17 mouse cellular contexts compared by ENCODE assay signal in the genomic region with DNA sequence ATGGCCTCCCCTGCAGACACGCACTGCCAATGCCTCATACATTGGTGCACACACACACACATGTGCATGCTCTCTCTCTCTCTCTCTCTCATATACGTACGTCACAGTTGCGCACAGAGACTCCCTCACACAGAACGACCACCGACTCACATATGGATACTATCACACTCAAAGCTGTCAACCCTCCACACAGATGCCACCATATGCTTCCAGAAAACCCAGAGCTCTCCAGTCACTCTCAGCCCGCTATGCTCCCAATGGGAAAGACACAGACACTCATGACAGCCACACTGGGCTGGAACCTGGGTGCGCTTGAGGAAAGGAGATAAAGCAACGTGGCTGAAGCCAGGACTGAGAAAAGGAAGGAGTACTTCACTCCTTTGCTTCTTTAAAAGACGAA. TPM values are rescaled to one million over a fixed set of nuclear protein-coding genes. Genes with fewer than 3 reads are reported as not detected.
DNase-seq lines count a peak whose midpoint lies in the region; ATAC-seq lines count a peak whose summit lies in the region.
"Had no signal": no experiment of that assay in that cellular context is flagged by ENCODE, and none has a peak within 500 bp of the region (broad histone marks: within the 10 kb centered on the region; RNA-seq: fewer than 3 reads in every experiment).

No protein-coding gene starts in this region.

- no peak overlapping the region for H3K4me2 ChIP-seq in hindbrain, embryonic 14.5 days (replicated peaks)
- H3K4me2 ChIP-seq in embryonic facial prominence, embryonic 12.5 days (replicated peaks): no peak overlapping the region
- H3K4me2 ChIP-seq in forebrain, embryonic 16.5 days (ENCODE audit: low read length): no peak overlapping the region

- 76% methylated on average over 10 of the region's 10 CpGs for WGBS in hindbrain, embryonic 10.5 days
- WGBS in hindbrain, embryonic 14.5 days: 57% methylated on average over 10 of the region's 10 CpGs
- 64% methylated on average over 10 of the region's 10 CpGs for WGBS in embryonic facial prominence, embryonic 12.5 days
- WGBS in forebrain, embryonic 16.5 days: 51% methylated on average over 10 of the region's 10 CpGs

- no peak overlapping the region for H3K9ac ChIP-seq in hindbrain, embryonic 14.5 days
- H3K9ac ChIP-seq in embryonic facial prominence, embryonic 12.5 days: no peak overlapping the region
- no peak overlapping the region for H3K9ac ChIP-seq in forebrain, embryonic 16.5 days (replicated peaks; ENCODE audit: low read depth, low read length)

- ATAC-seq in hindbrain, embryonic 14.5 days (ENCODE audit: low FRiP score): no peak
- no peak for ATAC-seq in megakaryocyte, adult 5-6 weeks (ENCODE audit: poor library complexity, severe bottlenecking)
- ATAC-seq in embryonic facial prominence, embryonic 12.5 days (ENCODE audit: insufficient number of reproducible peaks, insufficient read depth, low FRiP score, low TSS enrichment): no peak
- ATAC-seq in forebrain, embryonic 16.5 days: peak; percentile 29
- ATAC-seq: lung, postnatal 0 days had no signal

- peaks cover 58% of the 10 kb centered on the region for H3K36me3 ChIP-seq in hindbrain, embryonic 10.5 days
- H3K36me3 ChIP-seq in hindbrain, embryonic 14.5 days (replicated peaks; ENCODE audit: control insufficient read depth, insufficient read depth): no peaks in the 10 kb centered on the region
- no peaks in the 10 kb centered on the region for H3K36me3 ChIP-seq in megakaryocyte, embryonic 14.5 days (replicated peaks; ENCODE audit: low read length)
- H3K36me3 ChIP-seq in embryonic facial prominence, embryonic 12.5 days: no peaks in the 10 kb centered on the region
- no peaks in the 10 kb centered on the region for H3K36me3 ChIP-seq in forebrain, embryonic 16.5 days (ENCODE audit: control insufficient read depth, insufficient read depth)

- H3K4me3 ChIP-seq in hindbrain, embryonic 10.5 days: peak overlapping the region; percentile 43; the same call in 1 of the 2 replicates
- H3K4me3 ChIP-seq in hindbrain, embryonic 14.5 days (replicated peaks; ENCODE audit: low read length): no peak overlapping the region
- peak overlapping the region; percentile 48 for H3K4me3 ChIP-seq in megakaryocyte, embryonic 14.5 days (replicated peaks)
- H3K4me3 ChIP-seq in embryonic facial prominence, embryonic 12.5 days: no peak overlapping the region
- no peak overlapping the region for H3K4me3 ChIP-seq in forebrain, embryonic 16.5 days (replicated peaks; ENCODE audit: low read length)
- H3K4me3 ChIP-seq: layer of hippocampus, adult 2 months had no signal

- H3K27ac ChIP-seq in hindbrain, embryonic 10.5 days: peak overlapping the region; percentile 88
- no peak overlapping the region for H3K27ac ChIP-seq in hindbrain, embryonic 14.5 days
- peak overlapping the region; percentile 50; the same call in 1 of the 2 replicates for H3K27ac ChIP-seq in embryonic facial prominence, embryonic 12.5 days
- H3K27ac ChIP-seq in forebrain, embryonic 16.5 days (ENCODE audit: low read length): peak overlapping the region; percentile 52; the same call in 1 of the 2 replicates
- H3K27ac ChIP-seq: layer of hippocampus, adult 2 months had no signal

- H3K27me3 ChIP-seq in hindbrain, embryonic 10.5 days (ENCODE audit: insufficient read depth, poor library complexity, severe bottlenecking): 0 out of 2 replicates have a peak, but pooled peaks cover 4% of the 10 kb centered on the region
- no peaks in the 10 kb centered on the region for H3K27me3 ChIP-seq in hindbrain, embryonic 14.5 days (ENCODE audit: control insufficient read depth, insufficient read depth, low read length)
- H3K27me3 ChIP-seq in megakaryocyte, embryonic 14.5 days (replicated peaks): peaks cover 54% of the 10 kb centered on the region
- H3K27me3 ChIP-seq in embryonic facial prominence, embryonic 12.5 days: no peaks in the 10 kb centered on the region
- no peaks in the 10 kb centered on the region for H3K27me3 ChIP-seq in forebrain, embryonic 16.5 days (replicated peaks; ENCODE audit: control insufficient read depth, insufficient read depth, low read length)

- no peaks in the 10 kb centered on the region for H3K9me3 ChIP-seq in hindbrain, embryonic 10.5 days
- H3K9me3 ChIP-seq in hindbrain, embryonic 14.5 days (ENCODE audit: control insufficient read depth, low read length): no peaks in the 10 kb centered on the region
- no peaks in the 10 kb centered on the region for H3K9me3 ChIP-seq in megakaryocyte, embryonic 14.5 days
- H3K9me3 ChIP-seq in embryonic facial prominence, embryonic 12.5 days: no peaks in the 10 kb centered on the region
- H3K9me3 ChIP-seq in forebrain, embryonic 16.5 days (ENCODE audit: control insufficient read depth, low read length): no peaks in the 10 kb centered on the region

- DNase-seq in hindbrain, embryonic 10.5 days (ENCODE audit: low spot score): no peak
- no peak for DNase-seq in hindbrain, embryonic 14.5 days (ENCODE audit: low spot score)
- DNase-seq in retina, embryonic 14.5 days (ENCODE audit: low spot score): no peak
- no peak for DNase-seq in adipocyte (ENCODE audit: low spot score)
- DNase-seq: adrenal gland, postnatal 36 days; heart, postnatal 14 days; kidney, adult 18-20 months; right cerebral cortex, postnatal 4 days had no signal

- peaks cover 80% of the 10 kb centered on the region for H3K4me1 ChIP-seq in hindbrain, embryonic 10.5 days (replicated peaks)
- peaks cover 46% of the 10 kb centered on the region for H3K4me1 ChIP-seq in hindbrain, embryonic 14.5 days (replicated peaks; ENCODE audit: control insufficient read depth, insufficient read depth, low read length)
- H3K4me1 ChIP-seq in megakaryocyte, embryonic 14.5 days: no peaks in the 10 kb centered on the region
- H3K4me1 ChIP-seq in embryonic facial prominence, embryonic 12.5 days: peaks cover 43% of the 10 kb centered on the region
- peaks cover 57% of the 10 kb centered on the region for H3K4me1 ChIP-seq in forebrain, embryonic 16.5 days (replicated peaks; ENCODE audit: control insufficient read depth, insufficient read depth, low read length)

RNA-seq across cellular contexts. Expression of a gene that starts 14.9 kb away (rescaled TPM):
- 29.7 and 51.6 TPM in 2 replicates for polyA plus RNA-seq in hindbrain, embryonic 10.5 days (2016; fragmentation: Nextera tagmentation; extraction: Ambion mirVana)
- polyA plus RNA-seq in hindbrain, embryonic 14.5 days (2014; fragmentation: Nextera tagmentation; extraction: Ambion mirVana): 19.2 and 21.8 TPM in 2 replicates
- polyA plus RNA-seq in megakaryocyte, embryonic 14.5 days (2012; ENCODE audit: insufficient read depth, low replicate concordance): 3.6 and 10.6 TPM in 2 replicates
- total RNA-seq in megakaryocyte, adult 5-6 weeks (2015): not detected in 2 replicates
- not detected in 2 replicates for total RNA-seq in megakaryocyte, adult 5-6 weeks (2017)
- polyA plus RNA-seq in embryonic facial prominence, embryonic 12.5 days (2016; fragmentation: Nextera tagmentation; extraction: Ambion mirVana): 13.6 and 14.9 TPM in 2 replicates
- 12.3 and 16.7 TPM in 2 replicates for polyA plus RNA-seq in forebrain, embryonic 16.5 days (2015; fragmentation: Nextera tagmentation; extraction: Ambion mirVana)
- total RNA-seq: granulocyte monocyte progenitor cell, adult 5-6 weeks; MEL; monocyte, adult 5-6 weeks had no signal

RNA-seq across cellular contexts. Expression of a gene that starts 17.8 kb away (rescaled TPM):
- polyA plus RNA-seq in hindbrain, embryonic 10.5 days (2016; fragmentation: Nextera tagmentation; extraction: Ambion mirVana): 84.3 and 91.4 TPM in 2 replicates
- polyA plus RNA-seq in hindbrain, embryonic 14.5 days (2014; fragmentation: Nextera tagmentation; extraction: Ambion mirVana): 39.9 and 40.6 TPM in 2 replicates
- polyA plus RNA-seq in megakaryocyte, embryonic 14.5 days (2012; ENCODE audit: insufficient read depth, low replicate concordance): 2.2 and 3.9 TPM in 2 replicates
- total RNA-seq in megakaryocyte, adult 5-6 weeks (2015): 12.9 and 13.4 TPM in 2 replicates
- total RNA-seq in megakaryocyte, adult 5-6 weeks (2017): 50.2 and 52.1 TPM in 2 replicates
- 337 and 358 TPM in 2 replicates for polyA plus RNA-seq in embryonic facial prominence, embryonic 12.5 days (2016; fragmentation: Nextera tagmentation; extraction: Ambion mirVana)
- 28.3 and 29.2 TPM in 2 replicates for polyA plus RNA-seq in forebrain, embryonic 16.5 days (2015; fragmentation: Nextera tagmentation; extraction: Ambion mirVana)

RNA-seq across cellular contexts. Expression of a gene that starts 31.4 kb away (rescaled TPM):
- polyA plus RNA-seq in hindbrain, embryonic 10.5 days (2016; fragmentation: Nextera tagmentation; extraction: Ambion mirVana): 89.7 and 96.6 TPM in 2 replicates
- polyA plus RNA-seq in hindbrain, embryonic 14.5 days (2014; fragmentation: Nextera tagmentation; extraction: Ambion mirVana): 57.5 and 60.5 TPM in 2 replicates
- 51.7 and 76.8 TPM in 2 replicates for polyA plus RNA-seq in megakaryocyte, embryonic 14.5 days (2012; ENCODE audit: insufficient read depth, low replicate concordance)
- total RNA-seq in megakaryocyte, adult 5-6 weeks (2015): 15.8 and 18.2 TPM in 2 replicates
- 15.5 and 26.2 TPM in 2 replicates for total RNA-seq in megakaryocyte, adult 5-6 weeks (2017)
- polyA plus RNA-seq in embryonic facial prominence, embryonic 12.5 days (2016; fragmentation: Nextera tagmentation; extraction: Ambion mirVana): 84.9 and 87.8 TPM in 2 replicates
- 51.7 and 60.5 TPM in 2 replicates for polyA plus RNA-seq in forebrain, embryonic 16.5 days (2015; fragmentation: Nextera tagmentation; extraction: Ambion mirVana)

RNA-seq across cellular contexts. Expression of a gene that starts 41.0 kb away (rescaled TPM):
- polyA plus RNA-seq in hindbrain, embryonic 10.5 days (2016; fragmentation: Nextera tagmentation; extraction: Ambion mirVana): 171 and 232 TPM in 2 replicates
- polyA plus RNA-seq in hindbrain, embryonic 14.5 days (2014; fragmentation: Nextera tagmentation; extraction: Ambion mirVana): 271 and 274 TPM in 2 replicates
- polyA plus RNA-seq in megakaryocyte, embryonic 14.5 days (2012; ENCODE audit: insufficient read depth, low replicate concordance): 22.2 and 369 TPM in 2 replicates
- 80.5 and 92.2 TPM in 2 replicates for total RNA-seq in megakaryocyte, adult 5-6 weeks (2015)
- total RNA-seq in megakaryocyte, adult 5-6 weeks (2017): 73.5 and 100 TPM in 2 replicates
- polyA plus RNA-seq in embryonic facial prominence, embryonic 12.5 days (2016; fragmentation: Nextera tagmentation; extraction: Ambion mirVana): 117 and 122 TPM in 2 replicates
- 304 and 315 TPM in 2 replicates for polyA plus RNA-seq in forebrain, embryonic 16.5 days (2015; fragmentation: Nextera tagmentation; extraction: Ambion mirVana)

RNA-seq across cellular contexts. Expression of a gene that starts 41.8 kb away (rescaled TPM):
- 27.3 and 50.9 TPM in 2 replicates for polyA plus RNA-seq in hindbrain, embryonic 10.5 days (2016; fragmentation: Nextera tagmentation; extraction: Ambion mirVana)
- polyA plus RNA-seq in hindbrain, embryonic 14.5 days (2014; fragmentation: Nextera tagmentation; extraction: Ambion mirVana): 127 and 130 TPM in 2 replicates
- polyA plus RNA-seq in megakaryocyte, embryonic 14.5 days (2012; ENCODE audit: insufficient read depth, low replicate concordance): 0.39 TPM in 1 of 2 replicates, not detected in the other
- not detected in 2 replicates for total RNA-seq in megakaryocyte, adult 5-6 weeks (2015)
- total RNA-seq in megakaryocyte, adult 5-6 weeks (2017): not detected in 2 replicates
- polyA plus RNA-seq in embryonic facial prominence, embryonic 12.5 days (2016; fragmentation: Nextera tagmentation; extraction: Ambion mirVana): 29.0 and 33.7 TPM in 2 replicates
- polyA plus RNA-seq in forebrain, embryonic 16.5 days (2015; fragmentation: Nextera tagmentation; extraction: Ambion mirVana): 51.5 and 68.4 TPM in 2 replicates
- total RNA-seq: granulocyte monocyte progenitor cell, adult 5-6 weeks; monocyte, adult 5-6 weeks had no signal

Comparison
In these comparisons a context has a peak if more than half of its experiments do, and no peak if none do; other contexts are left out.
1. H3K4me3 ChIP-seq: peak in hindbrain, embryonic 10.5 days (single experiment) and megakaryocyte, embryonic 14.5 days (single experiment); none in hindbrain, embryonic 14.5 days (single experiment), embryonic facial prominence, embryonic 12.5 days (single experiment) and forebrain, embryonic 16.5 days (single experiment).